In genomic region chr11:19144506-19144905, GRCm38 (mm10) we compare ENCODE assay signal across 28 mouse cellular contexts.
"Had no signal": no experiment of that assay in that cellular context is flagged by ENCODE, and none has a peak within 500 bp of the region (broad histone marks: within the 10 kb centered on the region; RNA-seq: fewer than 3 reads in every experiment).

No protein-coding gene starts in this region.

- H3K36me3 ChIP-seq: limb, embryonic 10.5 days; limb, embryonic 12.5 days; limb, embryonic 13.5 days; limb, embryonic 15.5 days; liver, embryonic 12.5 days; liver, embryonic 13.5 days; liver, embryonic 15.5 days; lung, embryonic 15.5 days; midbrain, embryonic 10.5 days; midbrain, embryonic 12.5 days; midbrain, embryonic 13.5 days; midbrain, embryonic 15.5 days; neural tube, embryonic 12.5 days had no signal

- H3K9ac ChIP-seq: limb, embryonic 12.5 days; limb, embryonic 13.5 days; limb, embryonic 15.5 days; liver, embryonic 12.5 days; liver, embryonic 13.5 days; liver, embryonic 14.5 days; liver, embryonic 15.5 days; liver, postnatal 0 days; lung, embryonic 14.5 days; lung, embryonic 15.5 days; midbrain, embryonic 12.5 days; midbrain, embryonic 13.5 days; midbrain, embryonic 15.5 days; neural tube, embryonic 12.5 days had no signal

- H3K9me3 ChIP-seq: limb, embryonic 10.5 days; limb, embryonic 12.5 days; limb, embryonic 13.5 days; limb, embryonic 15.5 days; liver, embryonic 12.5 days; liver, embryonic 13.5 days; liver, embryonic 15.5 days; lung, embryonic 15.5 days; megakaryocyte, embryonic 14.5 days; midbrain, embryonic 10.5 days; midbrain, embryonic 12.5 days; midbrain, embryonic 13.5 days; midbrain, embryonic 15.5 days; neural tube, embryonic 12.5 days had no signal

- H3K27ac ChIP-seq: limb, embryonic 10.5 days; limb, embryonic 12.5 days; limb, embryonic 13.5 days; limb, embryonic 15.5 days; liver, embryonic 12.5 days; liver, embryonic 13.5 days; liver, embryonic 14.5 days; liver, embryonic 15.5 days; lung, embryonic 15.5 days; macrophage; midbrain, embryonic 10.5 days; midbrain, embryonic 12.5 days; midbrain, embryonic 13.5 days; midbrain, embryonic 15.5 days; neural tube, embryonic 12.5 days had no signal

- H3K27me3 ChIP-seq: limb, embryonic 12.5 days; limb, embryonic 13.5 days; limb, embryonic 15.5 days; liver, embryonic 12.5 days; liver, embryonic 13.5 days; liver, embryonic 15.5 days; lung, embryonic 15.5 days; megakaryocyte, embryonic 14.5 days; midbrain, embryonic 12.5 days; midbrain, embryonic 13.5 days; midbrain, embryonic 15.5 days; neural tube, embryonic 12.5 days had no signal

- H3K4me1 ChIP-seq: limb, embryonic 12.5 days; liver, embryonic 12.5 days; liver, embryonic 13.5 days; liver, embryonic 15.5 days; megakaryocyte, embryonic 14.5 days; midbrain, embryonic 10.5 days; midbrain, embryonic 12.5 days; midbrain, embryonic 13.5 days; midbrain, embryonic 15.5 days; neural tube, embryonic 12.5 days had no signal

- DNase-seq: left cerebral cortex, postnatal 4 days; liver; liver, embryonic 13.5 days; liver, postnatal 0 days; lung, adult 18-20 months; lung, adult 2 months; lung, embryonic 14.5 days; lung, postnatal 10 days; lung, postnatal 14 days; lung, postnatal 36 days; lung, postnatal 4 days; midbrain, embryonic 14.5 days had no signal

- H3K4me3 ChIP-seq: limb, embryonic 10.5 days; limb, embryonic 12.5 days; limb, embryonic 13.5 days; limb, embryonic 15.5 days; liver, embryonic 12.5 days; liver, embryonic 13.5 days; liver, embryonic 15.5 days; lung, embryonic 15.5 days; megakaryocyte, embryonic 14.5 days; midbrain, embryonic 10.5 days; midbrain, embryonic 12.5 days; midbrain, embryonic 13.5 days; midbrain, embryonic 15.5 days; myocyte; neural tube, embryonic 12.5 days had no signal
